In the genomic region with DNA sequence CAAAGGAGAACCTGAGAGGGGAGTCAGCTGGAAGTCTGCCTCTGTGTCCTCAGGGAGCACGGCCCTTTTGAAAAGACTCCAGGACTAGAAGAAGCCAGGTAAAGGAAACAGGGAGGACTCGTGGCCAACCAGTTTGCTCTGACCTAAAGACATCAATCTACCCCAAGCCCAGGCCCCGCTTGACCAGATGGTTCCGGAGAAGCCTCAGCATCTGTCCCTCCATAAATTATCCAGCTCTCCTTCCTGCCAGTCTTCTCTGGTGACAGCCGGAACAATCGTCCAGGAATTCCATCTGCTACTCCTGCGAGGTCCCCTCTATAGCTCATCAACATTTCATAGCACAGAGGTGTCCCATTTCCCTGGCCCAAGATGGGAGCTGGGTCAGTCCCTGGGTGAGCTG, we compare ENCODE assay signal across 29 mouse cellular contexts. TPM values are rescaled to one million over a fixed set of nuclear protein-coding genes. Genes with fewer than 3 reads are reported as not detected.
A peak's percentile ranks its signal among the peaks of the same experiment; 100 is the strongest.
DNase-seq lines count a peak whose midpoint lies in the region; ATAC-seq and TF ChIP-seq lines count a peak whose summit lies in the region.
"Had no signal": no experiment of that assay in that cellular context is flagged by ENCODE, and none has a peak within 500 bp of the region (broad histone marks: within the 10 kb centered on the region; RNA-seq: fewer than 3 reads in every experiment).

No protein-coding gene starts in this region.

- no peak for TF ChIP-seq CTCF in E14TG2a.4 (conservative IDR thresholded peaks at IDR 0.05; ENCODE audit: low read length)

- H3K9ac ChIP-seq in forebrain, embryonic 11.5 days (ENCODE audit: low read length): no peak overlapping the region
- no peak overlapping the region for H3K9ac ChIP-seq in forebrain, embryonic 16.5 days (replicated peaks; ENCODE audit: low read depth, low read length)
- H3K9ac ChIP-seq in hindbrain, embryonic 12.5 days: no peak overlapping the region; the same call in 1 of the 2 replicates
- H3K9ac ChIP-seq: forebrain, postnatal 0 days; heart, embryonic 13.5 days; hindbrain, embryonic 13.5 days; liver, embryonic 14.5 days; midbrain, embryonic 15.5 days; neural tube, embryonic 13.5 days had no signal

- no peak overlapping the region for H3K4me2 ChIP-seq in forebrain, embryonic 11.5 days (ENCODE audit: low read depth, low read length, severe bottlenecking)
- no peak overlapping the region for H3K4me2 ChIP-seq in forebrain, embryonic 16.5 days (ENCODE audit: low read length)
- H3K4me2 ChIP-seq in hindbrain, embryonic 12.5 days (replicated peaks): no peak overlapping the region
- H3K4me2 ChIP-seq: heart, embryonic 13.5 days; hindbrain, embryonic 13.5 days; midbrain, embryonic 15.5 days; neural tube, embryonic 13.5 days had no signal

- H3K27ac ChIP-seq in forebrain, embryonic 11.5 days (ENCODE audit: low read depth, low read length): no peak overlapping the region
- no peak overlapping the region for H3K27ac ChIP-seq in forebrain, embryonic 16.5 days (ENCODE audit: low read length)
- H3K27ac ChIP-seq in hindbrain, embryonic 10.5 days: peak overlapping the region; percentile 35; the same call in 1 of the 2 replicates
- H3K27ac ChIP-seq in hindbrain, embryonic 12.5 days: no peak overlapping the region
- H3K27ac ChIP-seq: heart, adult 2 months; heart, embryonic 13.5 days; hindbrain, embryonic 13.5 days; liver, embryonic 14.5 days; midbrain, embryonic 10.5 days; midbrain, embryonic 15.5 days; neural tube, embryonic 13.5 days; stomach, postnatal 0 days had no signal

- DNase-seq in forebrain, embryonic 11.5 days (ENCODE audit: low spot score): peak; percentile 35
- DNase-seq in hindbrain, embryonic 10.5 days (ENCODE audit: low spot score): peak; percentile 45
- DNase-seq in mesoderm, embryonic 11.5 days (ENCODE audit: low read depth, low spot score): peak; percentile 68
- no peak for DNase-seq in left cerebral cortex, adult 11 months (ENCODE audit: low spot score)
- DNase-seq: adrenal gland, adult 8-10 months; cerebellum, adult 9-10 months; forebrain, postnatal 0 days; gastrocnemius, postnatal 14 days; heart, adult 2 months; heart, postnatal 10 days; kidney, postnatal 10 days; layer of hippocampus, adult 9-11 months; liver; lung, adult 2 months; lung, postnatal 10 days; right cerebral cortex, postnatal 25 days had no signal

- no peaks in the 10 kb centered on the region; the same call in 1 of the 2 replicates for H3K36me3 ChIP-seq in forebrain, embryonic 11.5 days (ENCODE audit: control insufficient read depth, insufficient read depth, low read length)
- no peaks in the 10 kb centered on the region for H3K36me3 ChIP-seq in forebrain, embryonic 16.5 days (ENCODE audit: control insufficient read depth, insufficient read depth)
- H3K36me3 ChIP-seq in hindbrain, embryonic 10.5 days: peaks cover 13% of the 10 kb centered on the region
- peaks cover 3% of the 10 kb centered on the region; the same call in 1 of the 2 replicates for H3K36me3 ChIP-seq in hindbrain, embryonic 12.5 days
- peaks cover 21% of the 10 kb centered on the region for H3K36me3 ChIP-seq in E14TG2a.4 (ENCODE audit: insufficient read depth, low read length)
- H3K36me3 ChIP-seq: hindbrain, embryonic 13.5 days; midbrain, embryonic 15.5 days had no signal

- no peak overlapping the region for H3K4me3 ChIP-seq in forebrain, embryonic 11.5 days (ENCODE audit: low read depth, low read length)
- H3K4me3 ChIP-seq in forebrain, embryonic 16.5 days (replicated peaks; ENCODE audit: low read length): no peak overlapping the region
- H3K4me3 ChIP-seq in hindbrain, embryonic 10.5 days: no peak overlapping the region
- no peak overlapping the region for H3K4me3 ChIP-seq in hindbrain, embryonic 12.5 days
- 0 out of 2 replicates have a peak overlapping the region, but pooled peaks have one; percentile 29 for H3K4me3 ChIP-seq in E14TG2a.4 (replicated peaks; ENCODE audit: low read length)
- H3K4me3 ChIP-seq: heart, adult 2 months; heart, embryonic 13.5 days; hindbrain, embryonic 13.5 days; midbrain, embryonic 10.5 days; midbrain, embryonic 15.5 days; neural tube, embryonic 13.5 days had no signal

- peaks cover 8% of the 10 kb centered on the region; the same call in 1 of the 2 replicates for H3K4me1 ChIP-seq in forebrain, embryonic 11.5 days (replicated peaks; ENCODE audit: control insufficient read depth, insufficient read depth, low read length)
- H3K4me1 ChIP-seq in forebrain, embryonic 16.5 days (replicated peaks; ENCODE audit: control insufficient read depth, insufficient read depth, low read length): peaks cover 18% of the 10 kb centered on the region
- H3K4me1 ChIP-seq in hindbrain, embryonic 10.5 days (replicated peaks): peaks cover 55% of the 10 kb centered on the region
- peaks cover 22% of the 10 kb centered on the region for H3K4me1 ChIP-seq in hindbrain, embryonic 12.5 days
- H3K4me1 ChIP-seq in E14TG2a.4 (replicated peaks; ENCODE audit: low read depth, low read length): peaks cover 71% of the 10 kb centered on the region

- no peaks in the 10 kb centered on the region for H3K27me3 ChIP-seq in forebrain, embryonic 11.5 days (ENCODE audit: control insufficient read depth, insufficient read depth, low read length)
- H3K27me3 ChIP-seq in forebrain, embryonic 16.5 days (replicated peaks; ENCODE audit: control insufficient read depth, insufficient read depth, low read length): no peaks in the 10 kb centered on the region
- H3K27me3 ChIP-seq in hindbrain, embryonic 10.5 days (ENCODE audit: insufficient read depth, poor library complexity, severe bottlenecking): 0 out of 2 replicates have a peak, but pooled peaks cover 3% of the 10 kb centered on the region
- no peaks in the 10 kb centered on the region for H3K27me3 ChIP-seq in hindbrain, embryonic 12.5 days
- H3K27me3 ChIP-seq in E14TG2a.4 (ENCODE audit: insufficient read depth, low read length): no peaks in the 10 kb centered on the region
- H3K27me3 ChIP-seq: heart, embryonic 13.5 days; hindbrain, embryonic 13.5 days; midbrain, embryonic 15.5 days; neural tube, embryonic 13.5 days had no signal

- 71% methylated on average over 7 of the region's 7 CpGs for WGBS in forebrain, embryonic 11.5 days
- WGBS in forebrain, embryonic 16.5 days: 61% methylated on average over 7 of the region's 7 CpGs
- 49% methylated on average over 7 of the region's 7 CpGs for WGBS in hindbrain, embryonic 10.5 days
- WGBS in hindbrain, embryonic 12.5 days: 48% methylated on average over 7 of the region's 7 CpGs

- no peak for ATAC-seq in forebrain, embryonic 11.5 days (replicated peaks; ENCODE audit: low FRiP score)
- ATAC-seq in forebrain, embryonic 16.5 days: no peak
- no peak for ATAC-seq in hindbrain, embryonic 12.5 days (ENCODE audit: low FRiP score)
- no peak for ATAC-seq in granulocyte monocyte progenitor cell, adult 5-6 weeks (replicated peaks; ENCODE audit: poor library complexity, severe bottlenecking)
- ATAC-seq: CD4-positive, CD25-positive, alpha-beta regulatory T cell, adult 4 months; forebrain, postnatal 0 days; intestine, postnatal 0 days; midbrain, embryonic 15.5 days had no signal

- no peaks in the 10 kb centered on the region for H3K9me3 ChIP-seq in forebrain, embryonic 11.5 days (ENCODE audit: control insufficient read depth, low read length)
- H3K9me3 ChIP-seq in forebrain, embryonic 16.5 days (ENCODE audit: control insufficient read depth, low read length): no peaks in the 10 kb centered on the region
- H3K9me3 ChIP-seq in hindbrain, embryonic 10.5 days: no peaks in the 10 kb centered on the region
- H3K9me3 ChIP-seq in hindbrain, embryonic 12.5 days (replicated peaks): no peaks in the 10 kb centered on the region
- H3K9me3 ChIP-seq in E14TG2a.4 (ENCODE audit: low read length): no peaks in the 10 kb centered on the region
- H3K9me3 ChIP-seq: heart, embryonic 13.5 days; hindbrain, embryonic 13.5 days; midbrain, embryonic 10.5 days; midbrain, embryonic 15.5 days; neural tube, embryonic 13.5 days had no signal

RNA-seq across cellular contexts. Expression of gene Tjap1, which starts 1.8 kb away (rescaled TPM):
- polyA plus RNA-seq in forebrain, embryonic 11.5 days (2014; fragmentation: Nextera tagmentation; extraction: Ambion mirVana): 62.6 and 63.4 TPM in 2 replicates
- polyA plus RNA-seq in forebrain, embryonic 16.5 days (2015; fragmentation: Nextera tagmentation; extraction: Ambion mirVana): 31.4 and 35.5 TPM in 2 replicates
- 60.1 and 67.3 TPM in 2 replicates for polyA plus RNA-seq in hindbrain, embryonic 10.5 days (2016; fragmentation: Nextera tagmentation; extraction: Ambion mirVana)
- 50.0 and 54.1 TPM in 2 replicates for polyA plus RNA-seq in hindbrain, embryonic 12.5 days (2016; fragmentation: Nextera tagmentation; extraction: Ambion mirVana)
- 19.4 and 37.8 TPM in 2 replicates for total RNA-seq in granulocyte monocyte progenitor cell, adult 5-6 weeks (2014; fragmentation: Nextera tagmentation)
- 3.5 and 15.6 TPM in 2 replicates for total RNA-seq in granulocyte monocyte progenitor cell, adult 5-6 weeks (2017)

RNA-seq across cellular contexts. Expression of gene Dlk2, which starts 12.6 kb away (rescaled TPM):
- 1.2 and 1.5 TPM in 2 replicates for polyA plus RNA-seq in forebrain, embryonic 11.5 days (2014; fragmentation: Nextera tagmentation; extraction: Ambion mirVana)
- 8.6 and 13.0 TPM in 2 replicates for polyA plus RNA-seq in forebrain, embryonic 16.5 days (2015; fragmentation: Nextera tagmentation; extraction: Ambion mirVana)
- polyA plus RNA-seq in hindbrain, embryonic 10.5 days (2016; fragmentation: Nextera tagmentation; extraction: Ambion mirVana): 1.4 and 1.5 TPM in 2 replicates
- 2.9 and 3.1 TPM in 2 replicates for polyA plus RNA-seq in hindbrain, embryonic 12.5 days (2016; fragmentation: Nextera tagmentation; extraction: Ambion mirVana)
- 1.3 TPM in 1 of 2 replicates, not detected in the other for total RNA-seq in granulocyte monocyte progenitor cell, adult 5-6 weeks (2014; fragmentation: Nextera tagmentation)
- not detected in 2 replicates for total RNA-seq in granulocyte monocyte progenitor cell, adult 5-6 weeks (2017)
- polyA plus RNA-seq: CD4-positive, CD25-positive, alpha-beta regulatory T cell, adult 4 months had no signal

RNA-seq across cellular contexts. Expression of gene Lrrc73, which starts 31.3 kb away (rescaled TPM):
- 2.3 and 3.8 TPM in 2 replicates for polyA plus RNA-seq in forebrain, embryonic 11.5 days (2014; fragmentation: Nextera tagmentation; extraction: Ambion mirVana)
- polyA plus RNA-seq in forebrain, embryonic 16.5 days (2015; fragmentation: Nextera tagmentation; extraction: Ambion mirVana): 9.6 and 12.6 TPM in 2 replicates
- 2.0 and 3.8 TPM in 2 replicates for polyA plus RNA-seq in hindbrain, embryonic 10.5 days (2016; fragmentation: Nextera tagmentation; extraction: Ambion mirVana)
- 3.9 and 4.1 TPM in 2 replicates for polyA plus RNA-seq in hindbrain, embryonic 12.5 days (2016; fragmentation: Nextera tagmentation; extraction: Ambion mirVana)
- 1.8 and 3.5 TPM in 2 replicates for total RNA-seq in granulocyte monocyte progenitor cell, adult 5-6 weeks (2014; fragmentation: Nextera tagmentation)
- not detected in 2 replicates for total RNA-seq in granulocyte monocyte progenitor cell, adult 5-6 weeks (2017)

RNA-seq across cellular contexts. Expression of gene Yipf3, which starts 36.8 kb away (rescaled TPM):
- 57.8 and 75.5 TPM in 2 replicates for polyA plus RNA-seq in forebrain, embryonic 11.5 days (2014; fragmentation: Nextera tagmentation; extraction: Ambion mirVana)
- 88.5 and 91.6 TPM in 2 replicates for polyA plus RNA-seq in forebrain, embryonic 16.5 days (2015; fragmentation: Nextera tagmentation; extraction: Ambion mirVana)
- polyA plus RNA-seq in hindbrain, embryonic 10.5 days (2016; fragmentation: Nextera tagmentation; extraction: Ambion mirVana): 73.1 and 85.0 TPM in 2 replicates
- polyA plus RNA-seq in hindbrain, embryonic 12.5 days (2016; fragmentation: Nextera tagmentation; extraction: Ambion mirVana): 77.2 and 83.8 TPM in 2 replicates
- total RNA-seq in granulocyte monocyte progenitor cell, adult 5-6 weeks (2014; fragmentation: Nextera tagmentation): 62.8 and 72.2 TPM in 2 replicates
- total RNA-seq in granulocyte monocyte progenitor cell, adult 5-6 weeks (2017): 40.9 and 60.4 TPM in 2 replicates

RNA-seq across cellular contexts. Expression of gene Polr1c, which starts 36.8 kb away (rescaled TPM):
- 111 and 118 TPM in 2 replicates for polyA plus RNA-seq in forebrain, embryonic 11.5 days (2014; fragmentation: Nextera tagmentation; extraction: Ambion mirVana)
- polyA plus RNA-seq in forebrain, embryonic 16.5 days (2015; fragmentation: Nextera tagmentation; extraction: Ambion mirVana): 87.7 and 88.1 TPM in 2 replicates
- 107 and 135 TPM in 2 replicates for polyA plus RNA-seq in hindbrain, embryonic 10.5 days (2016; fragmentation: Nextera tagmentation; extraction: Ambion mirVana)
- polyA plus RNA-seq in hindbrain, embryonic 12.5 days (2016; fragmentation: Nextera tagmentation; extraction: Ambion mirVana): 76.1 and 91.8 TPM in 2 replicates
- total RNA-seq in granulocyte monocyte progenitor cell, adult 5-6 weeks (2014; fragmentation: Nextera tagmentation): 86.8 and 97.0 TPM in 2 replicates
- total RNA-seq in granulocyte monocyte progenitor cell, adult 5-6 weeks (2017): 40.4 and 65.2 TPM in 2 replicates
